Mouse (Mus musculus) MN1 (cell line): ENCODE results near the gene Olfr171.
"Not testable (repeated sequence)": the region's sequence is repeated elsewhere in the genome, so short reads cannot be mapped to it uniquely, and the experiment has no call there.

Experiments
- DNase-seq: peaks from one replicate; pipeline ENCODE4 v3.0.0-alpha.2; 2016; ENCODE audit warnings: low spot score

Olfr171 gene

DNA sequence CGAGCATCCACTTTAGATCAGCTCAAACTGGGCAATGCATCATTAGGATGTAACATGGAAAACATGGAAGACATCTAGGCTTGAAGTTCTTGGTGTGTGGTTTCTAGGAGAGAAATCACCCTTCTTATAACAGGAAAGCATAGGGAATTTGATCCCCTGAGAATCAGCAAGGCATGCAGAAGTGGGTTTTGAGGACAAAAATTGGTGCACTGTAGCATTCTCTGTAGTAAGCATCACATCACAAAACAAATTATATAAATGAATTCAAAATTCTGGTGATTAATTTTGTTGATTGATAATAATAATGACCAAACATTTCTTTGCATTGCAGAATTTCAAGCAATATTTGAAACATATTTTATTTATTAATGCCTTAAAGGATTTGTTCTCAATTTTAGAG is at the start of gene Olfr171:
Olfr171 (minus strand) TSS at position 101 of the 400 bp plus-strand sequence.
- no peak for DNase-seq

DNA sequence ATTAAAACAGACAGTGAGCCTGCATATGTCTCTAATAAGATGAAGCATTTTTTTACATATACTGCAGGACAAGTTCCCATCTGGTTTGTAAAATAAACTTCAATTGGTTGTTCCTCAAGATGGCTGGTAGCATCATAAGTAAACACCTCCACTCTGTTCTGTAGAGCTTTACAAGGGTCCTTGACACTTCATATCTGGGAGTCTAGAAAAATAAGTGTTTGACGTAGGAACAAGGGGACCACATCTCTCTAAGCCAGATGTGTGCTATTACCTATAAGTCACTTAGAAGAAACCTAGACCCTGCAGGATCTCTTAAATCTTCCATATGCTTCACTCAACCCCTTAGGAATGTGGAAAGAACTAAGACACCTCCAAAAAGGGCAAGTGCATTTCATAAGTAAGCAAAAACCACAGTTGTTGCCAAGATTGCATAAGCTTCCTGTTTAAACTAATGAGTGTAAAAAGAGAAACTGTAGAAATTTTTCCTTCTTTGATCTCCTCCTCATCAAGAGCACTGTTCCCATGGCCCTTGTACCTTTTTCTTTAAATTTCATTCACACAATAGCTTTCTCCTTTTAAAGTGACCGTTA is 41.1 kb upstream of the Olfr171 start:
- no peak for DNase-seq

DNA sequence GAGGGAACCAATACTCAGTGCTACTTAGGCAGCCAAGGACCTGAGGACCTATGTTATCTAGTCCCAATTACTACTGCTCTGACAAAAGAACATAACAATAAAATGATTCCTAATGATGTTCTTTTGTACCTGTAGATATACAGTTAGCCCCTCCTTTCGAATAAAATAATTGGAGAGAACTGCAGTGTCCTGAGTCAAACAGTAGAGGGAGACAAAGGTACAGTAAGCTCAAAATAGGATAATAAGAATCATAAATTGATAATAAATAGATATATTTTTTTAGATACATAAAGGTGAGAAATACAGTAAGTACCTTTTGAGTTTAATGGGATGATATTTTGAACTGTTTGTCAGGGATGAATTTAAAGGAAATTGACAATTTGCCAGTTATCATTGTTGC is 36.6 kb upstream of the Olfr171 start:
- DNase-seq = no peak

GRCm38 (mm10) chr16:19611782-19612181 is 17.9 kb downstream of the Olfr171 start, which contains the start of gene Olfr170:
TSS of gene Olfr170 (minus strand) at chr16:19611882.
- not testable (repeated sequence) for DNase-seq

- DNase-seq = no peak
Observed at GRCm38 (mm10) chr16:19603166-19603565, 26.6 kb downstream of the Olfr171 start.
